Mouse (Mus musculus): Measurements from ENCODE around the gene Atox1. TPM values are rescaled to one million over a fixed set of nuclear protein-coding genes. Genes with fewer than 3 reads are reported as not detected.

Gene Atox1
- 386 and 509 TPM in 2 replicates for polyA plus RNA-seq (2012; ENCODE audit: insufficient read depth, insufficient read length, missing spikeins)

GRCm38 (mm10) chr11:55461019-55461645, at the start of gene Atox1:
TSS of gene Atox1 (minus strand) at chr11:55461239.
- peak within 1 kb of the TSS; percentile 96 for H3K27ac ChIP-seq (replicated peaks; ENCODE audit: low read depth, low read length)
- peak within 1 kb of the TSS; percentile 87 for H3K4me3 ChIP-seq (ENCODE audit: insufficient read depth, low read depth, low read length)
- H3K4me1 ChIP-seq (ENCODE audit: control insufficient read depth, insufficient read depth, insufficient read length, low read length) = peaks cover 15% of the 10 kb centered on the region

GRCm38 (mm10) chr11:55505485-55505884, 44.4 kb upstream of the Atox1 start:
- H3K4me1 ChIP-seq (ENCODE audit: control insufficient read depth, insufficient read depth, insufficient read length, low read length) = no peaks in the 10 kb centered on the region; the same call in 1 of the 2 replicates
- no peak overlapping the region for H3K4me3 ChIP-seq (ENCODE audit: insufficient read depth, low read depth, low read length)

GRCm38 (mm10) chr11:55502886-55503285, 41.8 kb upstream of the Atox1 start:
- H3K27ac ChIP-seq (replicated peaks; ENCODE audit: low read depth, low read length) = no peak overlapping the region
- no peaks in the 10 kb centered on the region; the same call in 1 of the 2 replicates for H3K4me1 ChIP-seq (ENCODE audit: control insufficient read depth, insufficient read depth, insufficient read length, low read length)
- no peak overlapping the region for H3K4me3 ChIP-seq (ENCODE audit: insufficient read depth, low read depth, low read length)

More at GRCm38 (mm10) chr11:55505485-55505884, 44.4 kb upstream of the Atox1 start:
- no peak overlapping the region for H3K27ac ChIP-seq (replicated peaks; ENCODE audit: low read depth, low read length)

- Histone ChIP-seq H3K27ac (replicated peaks; ENCODE audit: low read depth, low read length) (no peak overlapping the region), H3K4me3 (ENCODE audit: insufficient read depth, low read depth, low read length) (no peak overlapping the region), H3K4me1 (ENCODE audit: control insufficient read depth, insufficient read depth, insufficient read length, low read length) (no peaks in the 10 kb centered on the region; the same call in 1 of the 2 replicates)
Measured at GRCm38 (mm10) chr11:55501955-55502531, 41.0 kb upstream of the Atox1 start.

- H3K27ac ChIP-seq (replicated peaks; ENCODE audit: low read depth, low read length) = no peak overlapping the region
- no peaks in the 10 kb centered on the region; the same call in 1 of the 2 replicates for H3K4me1 ChIP-seq (ENCODE audit: control insufficient read depth, insufficient read depth, insufficient read length, low read length)
- H3K4me3 ChIP-seq (ENCODE audit: insufficient read depth, low read depth, low read length) = no peak overlapping the region
Measured at GRCm38 (mm10) chr11:55497885-55498284, 36.8 kb upstream of the Atox1 start.

- no peaks in the 10 kb centered on the region; the same call in 1 of the 2 replicates for H3K4me1 ChIP-seq (ENCODE audit: control insufficient read depth, insufficient read depth, insufficient read length, low read length)
- no peak overlapping the region for H3K27ac ChIP-seq (replicated peaks; ENCODE audit: low read depth, low read length)
- no peak overlapping the region for H3K4me3 ChIP-seq (ENCODE audit: insufficient read depth, low read depth, low read length)
Measured at GRCm38 (mm10) chr11:55496158-55496557, 35.1 kb upstream of the Atox1 start.

- Histone ChIP-seq H3K4me1 (ENCODE audit: control insufficient read depth, insufficient read depth, insufficient read length, low read length) (peaks cover 2% of the 10 kb centered on the region; the same call in 1 of the 2 replicates), H3K27ac (replicated peaks; ENCODE audit: low read depth, low read length) (no peak overlapping the region), H3K4me3 (ENCODE audit: insufficient read depth, low read depth, low read length) (no peak overlapping the region)
Measured at GRCm38 (mm10) chr11:55485443-55485842, 24.4 kb upstream of the Atox1 start.

GRCm38 (mm10) chr11:55473219-55473618, 12.2 kb upstream of the Atox1 start:
- Histone ChIP-seq H3K27ac (replicated peaks; ENCODE audit: low read depth, low read length) (no peak overlapping the region), H3K4me1 (ENCODE audit: control insufficient read depth, insufficient read depth, insufficient read length, low read length) (peaks cover 16% of the 10 kb centered on the region; the same call in 1 of the 2 replicates), H3K4me3 (ENCODE audit: insufficient read depth, low read depth, low read length) (no peak overlapping the region)

GRCm38 (mm10) chr11:55471467-55471866, 10.4 kb upstream of the Atox1 start:
- Histone ChIP-seq H3K4me1 (ENCODE audit: control insufficient read depth, insufficient read depth, insufficient read length, low read length) (peaks cover 20% of the 10 kb centered on the region), H3K27ac (replicated peaks; ENCODE audit: low read depth, low read length) (no peak overlapping the region), H3K4me3 (ENCODE audit: insufficient read depth, low read depth, low read length) (peak overlapping the region; percentile 73; the same call in 1 of the 2 replicates)

GRCm38 (mm10) chr11:55470761-55471160, 9.7 kb upstream of the Atox1 start:
- Histone ChIP-seq H3K4me3 (ENCODE audit: insufficient read depth, low read depth, low read length) (peak overlapping the region; percentile 73), H3K27ac (replicated peaks; ENCODE audit: low read depth, low read length) (peak overlapping the region; percentile 5; the same call in 1 of the 2 replicates), H3K4me1 (ENCODE audit: control insufficient read depth, insufficient read depth, insufficient read length, low read length) (peaks cover 18% of the 10 kb centered on the region)

- Histone ChIP-seq H3K27ac (replicated peaks; ENCODE audit: low read depth, low read length) (0 out of 2 replicates have a peak overlapping the region, but pooled peaks have one; percentile 12), H3K4me3 (ENCODE audit: insufficient read depth, low read depth, low read length) (peak overlapping the region; percentile 73), H3K4me1 (ENCODE audit: control insufficient read depth, insufficient read depth, insufficient read length, low read length) (peaks cover 17% of the 10 kb centered on the region)
Measured at GRCm38 (mm10) chr11:55469923-55470691, 9.1 kb upstream of the Atox1 start.

- peaks cover 17% of the 10 kb centered on the region for H3K4me1 ChIP-seq (ENCODE audit: control insufficient read depth, insufficient read depth, insufficient read length, low read length)
- H3K4me3 ChIP-seq (ENCODE audit: insufficient read depth, low read depth, low read length) = peak within 1 kb of the TSS; percentile 73
Measured at GRCm38 (mm10) chr11:55469048-55469843, 8.2 kb upstream of the Atox1 start, which contains the start of gene G3bp1. TSS of gene G3bp1 (plus strand) at chr11:55469685.

GRCm38 (mm10) chr11:55468611-55469047, 7.6 kb upstream of the Atox1 start:
- Histone ChIP-seq H3K4me3 (ENCODE audit: insufficient read depth, low read depth, low read length) (peak overlapping the region; percentile 70), H3K4me1 (ENCODE audit: control insufficient read depth, insufficient read depth, insufficient read length, low read length) (peaks cover 17% of the 10 kb centered on the region), H3K27ac (replicated peaks; ENCODE audit: low read depth, low read length) (peak overlapping the region; percentile 96)

More at GRCm38 (mm10) chr11:55469048-55469843, 8.2 kb upstream of the Atox1 start, which contains the start of gene G3bp1:
- H3K27ac ChIP-seq (replicated peaks; ENCODE audit: low read depth, low read length) = peak within 1 kb of the TSS; percentile 96

- Histone ChIP-seq H3K4me1 (ENCODE audit: control insufficient read depth, insufficient read depth, insufficient read length, low read length) (peaks cover 15% of the 10 kb centered on the region), H3K27ac (replicated peaks; ENCODE audit: low read depth, low read length) (peak overlapping the region; percentile 96), H3K4me3 (ENCODE audit: insufficient read depth, low read depth, low read length) (peak overlapping the region; percentile 70)
Measured at GRCm38 (mm10) chr11:55468012-55468411, 7.0 kb upstream of the Atox1 start.
